Mouse (Mus musculus): ENCODE measurements at regions not wholly inside any gene's neighbourhood (a gene's known extent, or its start where the extent isn't known, plus 50 kb on each side); places are given as distances from the start of the nearest gene placed in this dataset.

- TF ChIP-seq CTCF (IDR thresholded peaks at IDR 0.05; ENCODE audit: extremely low read depth, insufficient read length, insufficient replicate concordance, low read depth, low read length) (no peak), POLR2A (IDR thresholded peaks at IDR 0.05; ENCODE audit: low read depth, low read length) (no peak)
Measured at GRCm38 (mm10) chr2:78716157-78716798, 151.6 kb upstream of the Ube2e3 start.

All from small intestine, adult 2 months (tissue).